Mouse (Mus musculus): ENCODE measurements around the gene Znrf1. TPM values are rescaled to one million over a fixed set of nuclear protein-coding genes. Genes with fewer than 3 reads are reported as not detected.

Gene Znrf1
- total RNA-seq, 1 experiment from 2014 or later: 83.2 TPM

GRCm38 (mm10) chr8:111644286-111645051 lies 108.6 kb downstream of the Znrf1 start:
- peak; percentile 68 for ATAC-seq (ENCODE audit: extremely low read depth, insufficient number of reproducible peaks, low FRiP score, poor library complexity, severe bottlenecking)

GRCm38 (mm10) chr8:111645715-111646114 lies 109.8 kb downstream of the Znrf1 start:
- ATAC-seq (ENCODE audit: extremely low read depth, insufficient number of reproducible peaks, low FRiP score, poor library complexity, severe bottlenecking): peak; percentile 25; the same call in 1 of the 2 replicates

GRCm38 (mm10) chr8:111648834-111649233 lies 112.9 kb downstream of the Znrf1 start:
- no peak for ATAC-seq (ENCODE audit: extremely low read depth, insufficient number of reproducible peaks, low FRiP score, poor library complexity, severe bottlenecking)

GRCm38 (mm10) chr8:111650651-111651050 lies 114.8 kb downstream of the Znrf1 start:
- ATAC-seq (ENCODE audit: extremely low read depth, insufficient number of reproducible peaks, low FRiP score, poor library complexity, severe bottlenecking): no peak

GRCm38 (mm10) chr8:111653524-111653923 lies 117.6 kb downstream of the Znrf1 start:
- ATAC-seq (ENCODE audit: extremely low read depth, insufficient number of reproducible peaks, low FRiP score, poor library complexity, severe bottlenecking): no peak

GRCm38 (mm10) chr8:111657312-111657854 lies 121.5 kb downstream of the Znrf1 start:
- ATAC-seq (ENCODE audit: extremely low read depth, insufficient number of reproducible peaks, low FRiP score, poor library complexity, severe bottlenecking): no peak

- ATAC-seq (ENCODE audit: extremely low read depth, insufficient number of reproducible peaks, low FRiP score, poor library complexity, severe bottlenecking): peak; percentile 33; the same call in 1 of the 2 replicates
Measured at GRCm38 (mm10) chr8:111658819-111659423, 123.0 kb downstream of the Znrf1 start.

GRCm38 (mm10) chr8:111662473-111662872 lies 126.6 kb downstream of the Znrf1 start:
- peak; percentile 63; the same call in 1 of the 2 replicates for ATAC-seq (ENCODE audit: extremely low read depth, insufficient number of reproducible peaks, low FRiP score, poor library complexity, severe bottlenecking)

- no peak for ATAC-seq (ENCODE audit: extremely low read depth, insufficient number of reproducible peaks, low FRiP score, poor library complexity, severe bottlenecking)
Measured at GRCm38 (mm10) chr8:111666751-111667150, 130.9 kb downstream of the Znrf1 start.

Other genes starting within 250 kb of the Znrf1 start
- 24.4 and 29.1 TPM in 2 replicates for gene Rfwd3, start 235.9 kb upstream of the Znrf1 start, total RNA-seq (2017)
- gene Mlkl, start 197.9 kb upstream of the Znrf1 start, total RNA-seq (2017): 2.5 and 2.7 TPM in 2 replicates
- gene Fa2h, start 142.3 kb upstream of the Znrf1 start, total RNA-seq (2017): not detected in 2 replicates
- 5.2 and 6.6 TPM in 2 replicates for gene Wdr59, start 14.0 kb upstream of the Znrf1 start, total RNA-seq (2017)
- gene Ldhd, start 94.3 kb downstream of the Znrf1 start, total RNA-seq (2017): 0.74 TPM in 1 of 2 replicates, not detected in the other
- gene Zfp1, start 107.3 kb downstream of the Znrf1 start, total RNA-seq (2017): 26.1 and 27.6 TPM in 2 replicates
- gene Ctrb1, start 154.9 kb downstream of the Znrf1 start, total RNA-seq (2017): not detected in 2 replicates
- gene Bcar1, start 207.7 kb downstream of the Znrf1 start, total RNA-seq (2017): 0.23 TPM in 1 of 2 replicates, not detected in the other

Measured in neutrophil, adult 5-6 weeks (primary cell).